Mouse (Mus musculus): ENCODE measurements around the gene Mmp15.
A peak's percentile ranks its signal among the peaks of the same experiment; 100 is the strongest.

Gene Mmp15

GRCm38 (mm10) chr8:95344668-95345067 is 7.4 kb upstream of the Mmp15 start:
- no peak for DNase-seq

GRCm38 (mm10) chr8:95346643-95347545 is 5.2 kb upstream of the Mmp15 start:
- DNase-seq, result peak; percentile 65 to 80

GRCm38 (mm10) chr8:95348356-95348755 is 3.7 kb upstream of the Mmp15 start:
- no peak for DNase-seq

- peak; percentile 54 to 73 for DNase-seq
Measured at GRCm38 (mm10) chr8:95348811-95349630, 3.0 kb upstream of the Mmp15 start.

GRCm38 (mm10) chr8:95351461-95351860 is 607 bp upstream of the Mmp15 start:
- peak in 1 of 2 experiments; percentile 36 for DNase-seq

- peak; percentile 66 to 67 for DNase-seq
Measured at GRCm38 (mm10) chr8:95352871-95353866, 1.1 kb downstream of the Mmp15 start.

- DNase-seq, result no peak
Measured at GRCm38 (mm10) chr8:95354606-95355005, 2.5 kb downstream of the Mmp15 start.

- peak in 1 of 2 experiments; percentile 36 for DNase-seq
Measured at GRCm38 (mm10) chr8:95358550-95359411, 6.7 kb downstream of the Mmp15 start.

GRCm38 (mm10) chr8:95360181-95361015 is 8.3 kb downstream of the Mmp15 start:
- DNase-seq, result no peak

GRCm38 (mm10) chr8:95361016-95361341 is 8.9 kb downstream of the Mmp15 start:
- DNase-seq, result no peak

- DNase-seq, result no peak
Measured at GRCm38 (mm10) chr8:95362272-95362671, 10.2 kb downstream of the Mmp15 start.

GRCm38 (mm10) chr8:95363849-95364248 is 11.8 kb downstream of the Mmp15 start:
- no peak for DNase-seq

- DNase-seq, result no peak
Measured at GRCm38 (mm10) chr8:95369581-95370326, 17.7 kb downstream of the Mmp15 start.

GRCm38 (mm10) chr8:95373389-95374002 is 21.4 kb downstream of the Mmp15 start:
- DNase-seq, result no peak

- DNase-seq, result no peak
Measured at GRCm38 (mm10) chr8:95374429-95374828, 22.4 kb downstream of the Mmp15 start.

- no peak for DNase-seq
Measured at GRCm38 (mm10) chr8:95375374-95375930, 23.4 kb downstream of the Mmp15 start.

- DNase-seq, result no peak
Measured at GRCm38 (mm10) chr8:95376309-95376999, 24.4 kb downstream of the Mmp15 start.

GRCm38 (mm10) chr8:95377101-95377500 is 25.0 kb downstream of the Mmp15 start:
- DNase-seq, result no peak
